Mouse (Mus musculus): ENCODE measurements around the gene Gm10961.

GRCm38 (mm10) chr3:107656888-107657287 is 25.8 kb downstream of the Gm10961 start:
- TF ChIP-seq CTCF (conservative IDR thresholded peaks at IDR 0.05; ENCODE audit: low read length) (no peak), NANOG (IDR thresholded peaks at IDR 0.05; ENCODE audit: borderline replicate concordance, low read length) (no peak)
